Mouse (Mus musculus) stomach, postnatal 0 days (tissue): ENCODE measurements around the gene AI661453. TPM values are rescaled to one million over a fixed set of nuclear protein-coding genes. Genes with fewer than 3 reads are reported as not detected.
A peak's percentile ranks its signal among the peaks of the same experiment; 100 is the strongest.

ENCODE experiments used
- ATAC-seq: fragments of 200-750 bp; cut with Nextera tagmentation; 2 replicates; pipeline ENCODE4 v1.8.0; 2017; ENCODE audit not compliant: low FRiP score, low TSS enrichment
- DNase-seq: peaks from one replicate; pipeline ENCODE4 v3.0.0-alpha.2; 2016; ENCODE audit warnings: low spot score
- H3K27ac ChIP-seq: fragments of 300-500 bp; sonication (generic); replicated peaks from 2 replicates; pipeline ENCODE4 v1.5.1; 2014; ENCODE audit warnings: mild to moderate bottlenecking, control low read depth
- H3K27me3 ChIP-seq: fragments of 300-500 bp; sonication (generic); 2 replicates; pipeline ENCODE4 v1.6.1; 2014; ENCODE audit warnings: low read length; ENCODE audit not compliant: control insufficient read depth, insufficient read depth
- H3K36me3 ChIP-seq: fragments of 300-500 bp; sonication (generic); 2 replicates; pipeline ENCODE4 v1.6.1; 2014; ENCODE audit warnings: low read length, mixed read lengths; ENCODE audit not compliant: control insufficient read depth, insufficient read depth
- H3K4me1 ChIP-seq: fragments of 300-500 bp; sonication (generic); replicated peaks from 2 replicates; pipeline ENCODE4 v1.6.1; 2014; ENCODE audit warnings: antibody characterized with exemption; ENCODE audit not compliant: control insufficient read depth, insufficient read depth
- H3K4me2 ChIP-seq: fragments of 300-500 bp; sonication (generic); replicated peaks from 2 replicates; pipeline ENCODE4 v1.6.1; 2014; ENCODE audit warnings: low read depth, mild to moderate bottlenecking, control low read depth, moderate library complexity
- H3K4me3 ChIP-seq: fragments of 300-500 bp; sonication (generic); 2 replicates; pipeline ENCODE4 v1.5.1; 2014; ENCODE audit warnings: low read depth, low read length, control low read depth
- H3K9ac ChIP-seq: fragments of 300-500 bp; sonication (generic); 2 replicates; pipeline ENCODE4 v1.6.1; 2014; ENCODE audit warnings: mild to moderate bottlenecking, low read length, control low read depth, mixed read lengths
- H3K9me3 ChIP-seq: fragments of 300-500 bp; sonication (generic); 2 replicates; pipeline ENCODE4 v1.6.1; 2016; ENCODE audit warnings: low read length; ENCODE audit not compliant: control insufficient read depth
- CTCF ChIP-seq: IDR thresholded peaks from 2 replicates; pipeline ENCODE4 v1.5.1; 2016; ENCODE audit warnings: antibody characterized with exemption, low read depth, mild to moderate bottlenecking, moderate library complexity
- EP300 ChIP-seq: optimal IDR thresholded peaks from 2 replicates; pipeline ENCODE3; 2016; ENCODE audit warnings: antibody characterized with exemption
- WGBS: fragments of 180-500 bp; shearing (Covaris S2); extraction: QIAGEN DNeasy Blood & Tissue Kit; methylation state at CpG from one replicate; pipeline ENCODE4 v1.1.7; 2014; 5-methylcytosine and 5-hydroxymethylcytosine counted together
- polyA plus RNA-seq: library from polyadenylated mRNA; unstranded; fragments of >200 nt; fragmentation: Nextera tagmentation; extraction: Ambion mirVana; gene quantifications from 2 replicates; pipeline ENCODE4 v1.2.1, GENCODE M21; 2015

Gene AI661453
- polyA plus RNA-seq, 1 experiment from 2014 or later = 8.9 TPM

- no peaks in the 10 kb centered on the region for H3K27me3 ChIP-seq
- H3K9ac ChIP-seq = no peak overlapping the region
- H3K9me3 ChIP-seq = no peaks in the 10 kb centered on the region
- no peaks in the 10 kb centered on the region for H3K36me3 ChIP-seq
- DNase-seq (no peak), ATAC-seq (no peak)
- H3K4me3 ChIP-seq = no peak overlapping the region
- peaks cover 3% of the 10 kb centered on the region; the same call in 1 of the 2 replicates for H3K4me1 ChIP-seq
- TF ChIP-seq EP300 (no peak), CTCF (no peak)
- WGBS = 39% methylated on average over 5 of the region's 5 CpGs
- no peak overlapping the region for H3K4me2 ChIP-seq
- H3K27ac ChIP-seq = 0 out of 2 replicates have a peak overlapping the region, but pooled peaks have one; percentile 41
These were observed 34.3 kb downstream of the AI661453 start for GRCm38 (mm10) chr17:47470686-47471085.

- Histone ChIP-seq H3K36me3 (no peaks in the 10 kb centered on the region), H3K9ac (no peak overlapping the region), H3K27ac (peak overlapping the region; percentile 76), H3K4me1 (peaks cover 3% of the 10 kb centered on the region; the same call in 1 of the 2 replicates), H3K9me3 (no peaks in the 10 kb centered on the region), H3K4me3 (no peak overlapping the region), H3K4me2 (no peak overlapping the region), H3K27me3 (no peaks in the 10 kb centered on the region)
- TF ChIP-seq EP300 (no peak), CTCF (no peak)
- DNase-seq (no peak), ATAC-seq (no peak; the same call in 1 of the 2 replicates)
- 23% methylated on average over 15 of the region's 15 CpGs for WGBS
These were observed 36.3 kb downstream of the AI661453 start for GRCm38 (mm10) chr17:47472435-47473350.

- no peaks in the 10 kb centered on the region for H3K9me3 ChIP-seq
- H3K27me3 ChIP-seq = no peaks in the 10 kb centered on the region
- 19% methylated on average over 8 of the region's 8 CpGs for WGBS
- H3K36me3 ChIP-seq = no peaks in the 10 kb centered on the region
- no peak overlapping the region for H3K4me3 ChIP-seq
- H3K4me2 ChIP-seq = no peak overlapping the region
- TF ChIP-seq EP300 (no peak), CTCF (peak; percentile 89)
- peaks cover 3% of the 10 kb centered on the region; the same call in 1 of the 2 replicates for H3K4me1 ChIP-seq
- ATAC-seq (peak; percentile 23; the same call in 1 of the 2 replicates), DNase-seq (peak; percentile 63)
- no peak overlapping the region for H3K9ac ChIP-seq
- H3K27ac ChIP-seq = peak overlapping the region; percentile 76
These were observed 37.1 kb downstream of the AI661453 start for GRCm38 (mm10) chr17:47473434-47473974.

GRCm38 (mm10) chr17:47474250-47474649 lies 37.8 kb downstream of the AI661453 start:
- DNase-seq (peak; percentile 66), ATAC-seq (peak; percentile 13; the same call in 1 of the 2 replicates)
- Histone ChIP-seq H3K27me3 (no peaks in the 10 kb centered on the region), H3K4me3 (no peak overlapping the region), H3K9me3 (no peaks in the 10 kb centered on the region), H3K4me1 (peaks cover 3% of the 10 kb centered on the region; the same call in 1 of the 2 replicates), H3K36me3 (no peaks in the 10 kb centered on the region), H3K9ac (no peak overlapping the region), H3K27ac (0 out of 2 replicates have a peak overlapping the region, but pooled peaks have one; percentile 8), H3K4me2 (no peak overlapping the region)
- TF ChIP-seq EP300 = no peak
- no peak for TF ChIP-seq CTCF
- WGBS = 54% methylated on average over 4 of the region's 4 CpGs

GRCm38 (mm10) chr17:47475181-47475580 lies 38.8 kb downstream of the AI661453 start:
- DNase-seq (no peak), ATAC-seq (no peak; the same call in 1 of the 2 replicates)
- no peaks in the 10 kb centered on the region for H3K36me3 ChIP-seq
- no peak overlapping the region for H3K4me3 ChIP-seq
- WGBS = 84% methylated on average over 4 of the region's 4 CpGs
- TF ChIP-seq EP300 (no peak), CTCF (no peak)
- H3K27me3 ChIP-seq = no peaks in the 10 kb centered on the region
- H3K9me3 ChIP-seq = no peaks in the 10 kb centered on the region
- no peak overlapping the region for H3K27ac ChIP-seq
- peaks cover 3% of the 10 kb centered on the region; the same call in 1 of the 2 replicates for H3K4me1 ChIP-seq
- H3K9ac ChIP-seq = no peak overlapping the region
- no peak overlapping the region for H3K4me2 ChIP-seq

GRCm38 (mm10) chr17:47475714-47476113 lies 39.3 kb downstream of the AI661453 start:
- H3K9me3 ChIP-seq = no peaks in the 10 kb centered on the region

More at GRCm38 (mm10) chr17:47475714-47476113, 39.3 kb downstream of the AI661453 start:
- peaks cover 3% of the 10 kb centered on the region; the same call in 1 of the 2 replicates for H3K4me1 ChIP-seq
- TF ChIP-seq EP300 (no peak), CTCF (peak; percentile 68)
- WGBS = 63% methylated on average over 3 of the region's 3 CpGs
- no peaks in the 10 kb centered on the region for H3K27me3 ChIP-seq
- H3K36me3 ChIP-seq = no peaks in the 10 kb centered on the region
- no peak overlapping the region for H3K9ac ChIP-seq
- H3K4me3 ChIP-seq = no peak overlapping the region
- ATAC-seq (no peak), DNase-seq (peak; percentile 57)
- H3K4me2 ChIP-seq = no peak overlapping the region
- H3K27ac ChIP-seq = no peak overlapping the region
